Mouse (Mus musculus) thymus, adult 2 months (tissue): ENCODE results near the gene Myh3.

Experiments used
- CTCF ChIP-seq: fragments of 200-500 bp; IDR thresholded peaks from 2 replicates; pipeline ENCODE4 v1.5.1; 2012; ENCODE audit warnings: mild to moderate bottlenecking, control low read depth, low read length, moderate library complexity, borderline replicate concordance; ENCODE audit not compliant: control insufficient read depth, poor library complexity, insufficient read depth; ENCODE audit errors: extremely low read depth
- POLR2A ChIP-seq: fragments of 200-500 bp; IDR thresholded peaks from 2 replicates; pipeline ENCODE4 v1.6.1; 2012; ENCODE audit warnings: mild to moderate bottlenecking, low read length, control low read depth, moderate library complexity; ENCODE audit not compliant: control insufficient read depth, poor library complexity, insufficient read depth; ENCODE audit errors: extremely low read depth

- TF ChIP-seq POLR2A (no peak), CTCF (no peak)
These were observed 63.9 kb downstream of the Myh3 start for GRCm38 (mm10) chr11:67142047-67142446.
